Mouse (Mus musculus) erythroblast, embryonic 14.5 days (primary cell): ENCODE results near the gene Arid3a.

ENCODE experiments used
- GATA1 ChIP-seq: IDR thresholded peaks from 2 replicates; pipeline ENCODE4 v1.6.1; 2012; ENCODE audit warnings: low read length, inconsistent platforms, mixed read lengths
- TAL1 ChIP-seq: IDR thresholded peaks from 3 replicates; pipeline ENCODE4 v1.6.1; 2012; ENCODE audit warnings: low read length, inconsistent platforms, mixed read lengths

DNA sequence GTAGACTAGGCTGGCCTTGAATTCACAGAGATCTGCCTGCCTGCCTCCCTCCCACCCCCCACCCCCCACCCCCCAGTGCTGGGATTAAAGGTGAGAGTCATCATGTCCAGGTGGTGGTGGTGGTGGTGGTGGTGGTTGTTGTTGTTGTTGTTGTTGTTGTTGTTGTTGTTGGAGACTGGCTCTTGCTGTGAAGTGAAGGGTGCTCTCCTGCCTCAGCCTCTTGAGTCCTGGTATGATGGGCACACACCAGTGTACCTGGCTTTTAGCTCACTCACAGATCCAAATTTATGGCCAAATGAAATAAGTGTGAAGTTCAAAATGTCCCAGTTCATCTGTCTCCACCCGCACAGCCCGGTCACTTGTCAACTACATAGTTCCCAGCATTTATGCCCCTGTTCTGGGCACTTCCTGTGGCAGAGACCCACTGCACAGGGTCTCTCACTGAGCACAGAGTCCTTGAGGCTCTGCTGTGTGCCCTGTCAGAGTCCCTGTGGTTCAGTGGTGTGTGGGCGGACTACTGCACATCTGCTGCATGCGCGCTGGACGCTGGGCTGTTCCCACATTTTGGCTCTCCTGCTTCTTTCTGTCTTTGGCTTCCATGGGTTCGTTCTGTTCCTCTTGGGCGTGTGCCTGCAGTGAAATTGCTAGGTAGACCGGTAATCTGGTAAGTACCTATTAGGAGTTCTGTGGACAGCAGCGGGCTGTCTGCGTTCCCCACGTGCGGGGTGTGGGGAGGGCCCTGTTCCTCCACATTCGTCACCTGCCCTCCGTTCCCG is 8.1 kb downstream of the Arid3a start:
- no peak for TF ChIP-seq GATA1
- TF ChIP-seq TAL1 = no peak
